Mouse (Mus musculus): ENCODE measurements at regions not wholly inside any gene's neighbourhood (a gene's known extent, or its start where the extent isn't known, plus 50 kb on each side); places are given as distances from the start of the nearest gene placed in this dataset.

GRCm38 (mm10) chr4:150771922-150772651, 81.6 kb upstream of the Errfi1 start:
- intact Hi-C loops (cut with DNase I): no loop called here
- peak in 1 of 2 experiments; percentile 56 for DNase-seq

GRCm38 (mm10) chr4:150771469-150771868, 82.2 kb upstream of the Errfi1 start:
- no peak for DNase-seq
- intact Hi-C loops (cut with DNase I): no loop called here

- intact Hi-C loops (cut with DNase I): no loop called here
- DNase-seq: no peak
These were observed 84.7 kb upstream of the Errfi1 start for GRCm38 (mm10) chr4:150769043-150769442.

- intact Hi-C loops (cut with DNase I): no loop called here
- DNase-seq: no peak
These were observed 95.1 kb upstream of the Errfi1 start for GRCm38 (mm10) chr4:150758467-150759237.

GRCm38 (mm10) chr4:150757815-150758426, 95.8 kb upstream of the Errfi1 start:
- intact Hi-C loops (cut with DNase I): no loop called here
- no peak for DNase-seq

- intact Hi-C loops (cut with DNase I): no loop called here
- no peak for DNase-seq
These were observed 96.4 kb upstream of the Errfi1 start for GRCm38 (mm10) chr4:150757291-150757741.

- intact Hi-C loops (cut with DNase I): no loop called here
- no peak for DNase-seq
These were observed 98.3 kb upstream of the Errfi1 start for GRCm38 (mm10) chr4:150755446-150755845.

- no peak for DNase-seq
- intact Hi-C loops (cut with DNase I): no loop called here
These were observed 100.2 kb upstream of the Slc45a1 start for GRCm38 (mm10) chr4:150752151-150752550.

- intact Hi-C loops (cut with DNase I): no loop called here
- DNase-seq: no peak
These were observed 98.7 kb upstream of the Slc45a1 start for GRCm38 (mm10) chr4:150750445-150751213.

- intact Hi-C loops (cut with DNase I): no loop called here
- no peak for DNase-seq
These were observed 97.1 kb upstream of the Slc45a1 start for GRCm38 (mm10) chr4:150749066-150749465.

- DNase-seq: no peak
- intact Hi-C loops (cut with DNase I): no loop called here
These were observed 96.4 kb upstream of the Slc45a1 start for GRCm38 (mm10) chr4:150748099-150749000.

- intact Hi-C loops (cut with DNase I): no loop called here
- no peak for DNase-seq
These were observed 94.5 kb upstream of the Slc45a1 start for GRCm38 (mm10) chr4:150746430-150746923.

GRCm38 (mm10) chr4:150745529-150746429, 93.8 kb upstream of the Slc45a1 start:
- intact Hi-C loops (cut with DNase I): no loop called here
- DNase-seq: no peak

- intact Hi-C loops (cut with DNase I): no loop called here
- DNase-seq: no peak
These were observed 91.5 kb upstream of the Slc45a1 start for GRCm38 (mm10) chr4:150743508-150743907.

GRCm38 (mm10) chr4:150743103-150743502, 91.1 kb upstream of the Slc45a1 start:
- DNase-seq: no peak
- intact Hi-C loops (cut with DNase I): no loop called here

- intact Hi-C loops (cut with DNase I): no loop called here
- DNase-seq: no peak
These were observed 89.8 kb upstream of the Slc45a1 start for GRCm38 (mm10) chr4:150741810-150742209.

GRCm38 (mm10) chr4:150740167-150740566, 88.2 kb upstream of the Slc45a1 start:
- DNase-seq: no peak
- intact Hi-C loops (cut with DNase I): no loop called here

- intact Hi-C loops (cut with DNase I): no loop called here
- DNase-seq: no peak
These were observed 86.8 kb upstream of the Slc45a1 start for GRCm38 (mm10) chr4:150738736-150739135.
